Mouse (Mus musculus): Measurements from ENCODE around the gene Ryr1. TPM values are rescaled to one million over a fixed set of nuclear protein-coding genes. Genes with fewer than 3 reads are reported as not detected.

Gene Ryr1
- total and polyA plus RNA-seq, 2 experiments from 2014 or later, result 7.0 to 15.2 TPM

DNA sequence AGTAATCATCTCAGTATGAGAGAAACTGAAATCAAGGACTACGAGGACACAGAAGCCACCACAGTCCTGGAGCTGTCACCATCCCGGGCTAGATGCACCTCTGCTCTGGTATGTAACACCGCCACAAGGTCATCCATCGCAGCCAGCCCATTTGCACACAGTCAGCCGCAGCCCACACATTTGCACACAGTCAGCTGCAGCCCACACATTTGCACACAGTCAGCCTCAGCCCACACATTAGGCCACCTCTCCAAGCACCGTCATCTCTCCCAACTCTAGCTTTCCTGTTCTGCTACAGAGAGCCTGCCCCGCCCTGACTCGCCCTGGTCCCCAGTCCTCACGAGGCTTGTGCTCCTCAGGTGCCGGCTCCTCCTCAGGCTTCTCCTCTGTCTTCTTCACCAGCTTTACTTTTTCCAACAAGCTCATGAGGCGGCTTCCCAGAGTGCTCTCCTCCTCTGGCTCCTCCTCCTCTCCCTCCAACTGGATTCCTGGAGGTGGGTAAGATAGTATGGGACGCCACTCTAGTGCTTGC is 45.5 kb downstream of the Ryr1 start:
- TF ChIP-seq CTCF (IDR thresholded peaks at IDR 0.05), result no peak
- no peak for DNase-seq (ENCODE audit: low spot score)
- no peaks in the 10 kb centered on the region for H3K27me3 ChIP-seq (ENCODE audit: insufficient read depth, low read length)

DNA sequence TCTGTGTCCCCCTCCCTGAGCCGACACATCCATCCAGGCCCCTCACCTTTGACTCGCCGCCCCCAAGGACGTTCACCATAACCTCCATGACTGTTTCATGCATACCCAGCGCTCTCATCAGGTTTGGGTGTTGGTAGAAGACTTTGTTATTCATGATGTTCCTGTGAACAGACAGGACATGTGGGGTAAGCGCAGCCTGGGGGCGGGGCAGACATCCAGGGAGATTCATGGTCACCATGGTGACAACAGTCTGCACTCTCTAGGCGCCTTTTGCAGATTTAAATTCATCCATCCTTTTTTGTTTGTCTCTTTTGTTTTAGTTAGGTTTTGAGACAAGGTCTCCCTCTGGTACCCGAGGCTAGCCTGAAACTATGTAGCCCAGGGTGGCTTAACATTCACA is 48.0 kb downstream of the Ryr1 start:
- Histone ChIP-seq H3K4me2 (ENCODE audit: low read depth, low read length, poor library complexity, severe bottlenecking) (no peak overlapping the region), H3K4me3 (ENCODE audit: low read depth, low read length) (no peak overlapping the region), H3K9me3 (ENCODE audit: low read length) (no peaks in the 10 kb centered on the region), H3K27me3 (ENCODE audit: insufficient read depth, low read length) (no peaks in the 10 kb centered on the region), H3K9ac (replicated peaks; ENCODE audit: low read length, poor library complexity, severe bottlenecking) (no peak overlapping the region), H3K36me3 (ENCODE audit: insufficient read depth, low read length) (no peaks in the 10 kb centered on the region), H3K4me1 (ENCODE audit: insufficient read depth, low read length) (0 out of 2 replicates have a peak, but pooled peaks cover 4% of the 10 kb centered on the region), H3K27ac (ENCODE audit: low read depth, low read length) (no peak overlapping the region)
- WGBS, result 56% methylated on average over 9 of the region's 9 CpGs
- ATAC-seq (ENCODE audit: low FRiP score), result no peak
- no peak for DNase-seq (ENCODE audit: low spot score)
- no peak for TF ChIP-seq CTCF (IDR thresholded peaks at IDR 0.05)

More for the DNA sequence above, 45.5 kb downstream of the Ryr1 start:
- Histone ChIP-seq H3K9ac (replicated peaks; ENCODE audit: low read length, poor library complexity, severe bottlenecking) (no peak overlapping the region), H3K4me1 (ENCODE audit: insufficient read depth, low read length) (no peaks in the 10 kb centered on the region), H3K36me3 (ENCODE audit: insufficient read depth, low read length) (no peaks in the 10 kb centered on the region), H3K4me3 (ENCODE audit: low read depth, low read length) (no peak overlapping the region), H3K9me3 (ENCODE audit: low read length) (no peaks in the 10 kb centered on the region), H3K4me2 (ENCODE audit: low read depth, low read length, poor library complexity, severe bottlenecking) (no peak overlapping the region), H3K27ac (ENCODE audit: low read depth, low read length) (no peak overlapping the region)
- ATAC-seq (ENCODE audit: low FRiP score), result no peak
- 81% methylated on average over 12 of the region's 12 CpGs for WGBS

DNA sequence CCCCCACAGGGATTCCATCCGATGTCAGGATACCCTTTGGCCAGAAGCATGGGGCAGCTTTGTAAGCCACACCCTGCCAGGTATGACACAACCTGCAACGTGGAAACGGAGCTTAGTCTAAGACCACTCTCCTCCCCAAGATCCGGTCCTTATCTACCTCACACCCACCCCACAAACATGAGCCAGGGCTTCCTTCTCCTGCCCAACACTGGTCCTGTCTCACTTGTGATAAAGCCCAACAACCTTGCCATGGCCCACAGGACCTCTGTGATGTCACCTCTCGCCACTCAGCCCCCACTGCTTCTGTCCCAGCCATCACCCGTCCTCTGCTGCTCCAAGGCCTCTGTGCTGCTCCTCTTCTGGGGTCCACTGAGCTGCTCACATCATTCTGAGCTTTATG is 49.8 kb downstream of the Ryr1 start:
- Histone ChIP-seq H3K27me3 (ENCODE audit: insufficient read depth, low read length) (no peaks in the 10 kb centered on the region), H3K9ac (replicated peaks; ENCODE audit: low read length, poor library complexity, severe bottlenecking) (no peak overlapping the region), H3K27ac (ENCODE audit: low read depth, low read length) (no peak overlapping the region), H3K4me3 (ENCODE audit: low read depth, low read length) (no peak overlapping the region), H3K9me3 (ENCODE audit: low read length) (no peaks in the 10 kb centered on the region), H3K4me1 (ENCODE audit: insufficient read depth, low read length) (0 out of 2 replicates have a peak, but pooled peaks cover 4% of the 10 kb centered on the region), H3K36me3 (ENCODE audit: insufficient read depth, low read length) (no peaks in the 10 kb centered on the region), H3K4me2 (ENCODE audit: low read depth, low read length, poor library complexity, severe bottlenecking) (no peak overlapping the region)
- WGBS, result 79% methylated on average over 6 of the region's 6 CpGs
- no peak for DNase-seq (ENCODE audit: low spot score)
- no peak for ATAC-seq (ENCODE audit: low FRiP score)
- no peak for TF ChIP-seq CTCF (IDR thresholded peaks at IDR 0.05)

DNA sequence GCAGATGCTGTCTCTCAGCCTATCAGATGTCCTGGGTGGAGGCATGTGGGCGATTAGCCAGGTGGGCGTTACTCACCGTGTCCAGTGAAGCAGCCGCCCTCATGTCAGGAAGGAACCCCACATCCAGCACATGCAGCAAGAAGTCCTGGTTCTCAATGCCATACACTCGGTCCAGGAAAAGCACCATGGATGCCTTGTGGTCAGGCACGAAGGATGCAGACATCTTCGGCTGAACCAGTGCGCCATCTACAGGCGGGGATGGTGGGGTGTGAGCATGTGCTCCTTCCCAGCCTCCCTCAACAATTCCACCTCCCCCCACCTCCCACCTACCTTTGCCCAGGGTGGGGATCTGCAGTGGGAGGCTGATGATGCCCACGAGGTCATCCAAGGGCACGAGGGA is 52.3 kb downstream of the Ryr1 start:
- DNase-seq (ENCODE audit: low spot score), result peak; percentile 48
- H3K27me3 ChIP-seq (ENCODE audit: insufficient read depth, low read length), result no peaks in the 10 kb centered on the region
- H3K27ac ChIP-seq (ENCODE audit: low read depth, low read length), result no peak overlapping the region
- H3K4me1 ChIP-seq (ENCODE audit: insufficient read depth, low read length), result 0 out of 2 replicates have a peak, but pooled peaks cover 4% of the 10 kb centered on the region
- TF ChIP-seq CTCF (IDR thresholded peaks at IDR 0.05), result peak; percentile 69
- no peak overlapping the region for H3K4me3 ChIP-seq (ENCODE audit: low read depth, low read length)
- peak overlapping the region; percentile 57 for H3K4me2 ChIP-seq (ENCODE audit: low read depth, low read length, poor library complexity, severe bottlenecking)
- peak; percentile 0; the same call in 1 of the 2 replicates for ATAC-seq (ENCODE audit: low FRiP score)
- WGBS, result 46% methylated on average over 11 of the region's 11 CpGs
- no peaks in the 10 kb centered on the region for H3K36me3 ChIP-seq (ENCODE audit: insufficient read depth, low read length)
- no peak overlapping the region for H3K9ac ChIP-seq (replicated peaks; ENCODE audit: low read length, poor library complexity, severe bottlenecking)
- no peaks in the 10 kb centered on the region for H3K9me3 ChIP-seq (ENCODE audit: low read length)

DNA sequence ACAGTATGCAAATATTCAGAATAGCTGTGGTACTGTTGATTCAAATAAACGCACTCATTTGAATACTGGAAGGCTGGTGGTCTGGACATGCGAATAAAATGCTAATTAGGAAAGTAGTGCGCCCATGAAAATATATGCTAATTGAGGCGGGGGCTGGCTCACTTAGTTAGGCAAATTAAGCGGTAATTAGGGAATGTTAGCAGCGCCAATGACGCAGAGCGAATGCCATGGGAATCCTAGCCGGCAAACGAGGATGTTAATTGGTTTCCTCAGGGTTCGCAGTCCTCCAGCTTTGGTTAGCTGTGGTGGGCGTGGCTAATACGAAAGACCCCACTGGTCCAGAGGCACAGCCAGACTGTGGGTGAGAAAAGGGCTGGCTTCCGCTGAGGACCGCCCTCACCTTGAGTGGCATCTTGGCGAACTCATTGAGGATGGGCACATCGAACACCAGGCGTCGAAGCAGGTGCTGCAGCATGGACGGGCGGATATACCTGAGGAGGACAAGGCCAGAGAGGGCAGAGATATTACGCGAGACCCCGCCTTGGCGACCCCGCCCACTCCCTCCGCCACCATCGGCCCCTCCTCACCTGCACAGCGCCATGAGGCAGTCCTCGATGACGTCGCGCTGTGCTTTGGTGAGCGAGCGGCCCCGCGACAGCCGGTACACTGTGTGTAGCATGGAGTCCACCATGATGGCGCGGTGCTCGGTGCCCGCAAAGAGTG is 53.6 kb downstream of the Ryr1 start:
- Histone ChIP-seq H3K27me3 (ENCODE audit: insufficient read depth, low read length) (no peaks in the 10 kb centered on the region), H3K9me3 (ENCODE audit: low read length) (no peaks in the 10 kb centered on the region), H3K4me1 (ENCODE audit: insufficient read depth, low read length) (0 out of 2 replicates have a peak, but pooled peaks cover 4% of the 10 kb centered on the region), H3K27ac (ENCODE audit: low read depth, low read length) (peak overlapping the region; percentile 82), H3K36me3 (ENCODE audit: insufficient read depth, low read length) (no peaks in the 10 kb centered on the region), H3K4me2 (ENCODE audit: low read depth, low read length, poor library complexity, severe bottlenecking) (peak overlapping the region; percentile 57), H3K9ac (replicated peaks; ENCODE audit: low read length, poor library complexity, severe bottlenecking) (peak overlapping the region; percentile 52), H3K4me3 (ENCODE audit: low read depth, low read length) (peak overlapping the region; percentile 41)
- DNase-seq (ENCODE audit: low spot score) (peak; percentile 91), ATAC-seq (ENCODE audit: low FRiP score) (peak; percentile 90)
- TF ChIP-seq CTCF (IDR thresholded peaks at IDR 0.05), result peak; percentile 13; the same call in 1 of the 2 replicates
- 3% methylated on average over 42 of the region's 42 CpGs for WGBS
